Mouse (Mus musculus) forelimb bud, embryonic 11.5 days (tissue): ENCODE results near the gene Mafb.

Experiments used
- DNase-seq: peaks from one replicate; pipeline ENCODE4 v3.0.0-alpha.2; 2012; ENCODE audit warnings: low read depth, low spot score

Gene Mafb

DNA sequence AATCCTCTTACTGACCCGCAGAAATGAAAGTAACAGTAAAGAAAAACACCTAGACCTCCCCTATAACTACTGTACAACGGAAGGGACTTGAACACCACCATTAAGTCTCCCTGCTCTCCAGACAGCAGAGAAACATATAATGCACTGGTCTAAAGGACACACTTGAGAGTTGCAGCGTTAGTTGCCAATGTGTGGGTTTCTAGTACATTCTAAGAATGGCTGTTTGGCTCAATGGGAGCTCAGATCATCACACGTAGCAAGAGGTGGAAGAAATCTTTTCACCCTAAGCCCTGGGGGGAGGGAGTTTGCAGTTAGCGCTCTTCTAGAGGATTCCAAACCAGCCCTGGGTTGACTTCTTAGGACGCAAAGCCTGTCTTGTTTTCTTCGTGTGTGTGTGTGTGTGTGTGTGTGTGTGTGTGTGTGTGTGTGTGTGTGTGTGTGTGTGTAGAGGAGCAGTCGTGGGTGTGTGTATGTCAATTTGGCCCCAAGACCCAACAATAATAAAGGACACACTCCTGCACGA is 2.7 kb downstream of the Mafb start:
- no peak for DNase-seq

DNA sequence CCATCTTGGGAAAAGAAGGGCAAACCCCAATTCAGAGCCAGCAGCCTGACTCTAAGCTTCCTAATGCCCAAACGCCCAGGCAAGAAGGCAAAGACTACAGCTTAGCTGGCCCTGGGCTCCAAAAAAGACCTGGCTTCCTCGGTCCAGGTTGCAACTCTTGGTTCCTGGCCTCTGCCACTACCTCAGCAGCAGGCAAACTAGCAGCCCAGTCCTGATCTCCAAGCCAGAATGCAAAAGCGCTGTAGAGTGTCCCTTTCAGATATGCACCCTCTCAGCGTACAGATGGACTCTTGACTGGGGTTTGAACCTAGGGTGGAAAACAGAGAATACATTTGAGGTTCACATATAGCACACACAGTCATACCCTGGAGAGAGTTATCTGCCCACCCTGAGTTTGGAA is 3.7 kb downstream of the Mafb start:
- no peak for DNase-seq

DNA sequence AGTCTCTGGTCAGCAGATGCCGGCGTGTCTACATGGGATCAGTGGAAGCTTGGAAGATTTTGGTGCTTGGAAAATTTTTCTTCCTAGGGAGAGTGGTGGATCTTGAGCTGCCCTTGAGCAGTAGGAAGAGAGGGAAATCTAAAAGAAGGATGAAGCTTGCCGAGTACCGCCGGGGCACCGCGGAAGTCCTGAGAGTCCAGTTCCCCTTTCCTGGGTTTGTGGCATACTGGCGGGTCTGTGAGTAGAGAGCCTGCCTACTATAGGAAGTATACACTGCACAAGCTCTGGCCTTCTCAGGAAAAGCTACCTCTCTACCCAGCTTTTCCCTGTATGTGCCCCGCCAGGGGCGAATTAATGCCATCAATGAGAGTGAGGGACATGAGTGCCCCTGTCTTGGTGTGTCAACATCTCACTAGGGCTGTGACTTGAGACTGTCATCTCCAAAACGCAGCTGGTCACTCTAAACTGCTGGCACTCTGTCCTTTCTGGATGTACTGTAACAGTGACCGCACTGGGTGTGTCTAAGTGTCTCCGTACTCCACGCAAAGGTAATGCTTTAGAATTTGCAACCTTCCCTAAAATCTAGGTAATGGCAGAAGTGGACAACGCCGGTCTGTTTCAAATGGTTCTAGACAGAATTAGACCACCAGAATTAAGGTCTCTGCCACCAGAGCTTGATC is 5.3 kb downstream of the Mafb start:
- no peak for DNase-seq

DNA sequence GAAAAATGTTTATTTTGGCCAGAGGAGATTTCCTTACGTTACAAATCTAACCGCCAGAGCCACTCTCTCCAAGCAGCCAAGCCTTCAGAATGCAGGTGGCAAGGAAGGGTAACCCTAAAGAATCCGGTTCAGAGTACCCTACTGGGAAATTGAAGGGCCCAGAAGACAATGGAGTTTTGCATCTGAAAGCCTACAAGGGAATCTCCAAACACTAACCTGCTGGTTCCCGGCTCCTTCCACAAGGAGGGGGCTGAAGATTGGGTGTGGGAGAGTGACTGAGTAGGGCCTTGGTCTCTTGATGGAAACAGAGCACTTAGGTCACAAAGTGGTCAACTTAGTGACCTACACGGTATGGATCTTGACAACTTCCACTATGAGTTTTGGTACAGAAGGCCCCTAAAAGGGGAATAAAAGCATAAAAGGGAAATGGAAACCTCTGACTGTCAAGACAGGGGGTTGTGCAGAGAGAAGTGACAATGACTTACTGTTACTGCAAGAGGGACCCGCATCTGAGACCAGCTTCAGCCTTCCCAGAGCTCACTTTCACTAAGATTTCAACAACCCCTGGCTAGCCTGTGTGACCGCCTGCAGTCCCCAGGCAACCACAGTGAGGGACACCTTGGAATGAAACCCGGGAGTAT is 6.5 kb downstream of the Mafb start:
- DNase-seq = no peak

DNA sequence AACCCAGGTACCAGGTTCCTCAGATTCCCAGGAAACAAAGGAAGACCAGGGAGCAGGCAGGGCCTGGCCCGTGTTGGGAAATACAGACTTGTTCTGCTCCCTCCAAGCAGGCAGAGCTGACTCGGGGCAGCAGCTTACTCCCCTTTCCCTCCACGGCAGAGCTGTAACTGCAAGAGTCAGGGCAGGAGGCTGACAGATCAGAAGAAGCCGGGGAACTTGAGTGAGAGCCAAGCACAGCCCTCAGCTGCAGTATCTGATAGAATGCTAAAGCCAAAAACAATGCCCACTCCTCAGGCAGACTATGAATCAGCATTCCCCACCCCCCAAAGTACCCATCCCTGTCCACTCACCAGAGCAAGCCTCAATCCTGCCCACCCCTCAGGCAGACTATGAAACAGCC is 8.0 kb downstream of the Mafb start:
- DNase-seq = no peak

DNA sequence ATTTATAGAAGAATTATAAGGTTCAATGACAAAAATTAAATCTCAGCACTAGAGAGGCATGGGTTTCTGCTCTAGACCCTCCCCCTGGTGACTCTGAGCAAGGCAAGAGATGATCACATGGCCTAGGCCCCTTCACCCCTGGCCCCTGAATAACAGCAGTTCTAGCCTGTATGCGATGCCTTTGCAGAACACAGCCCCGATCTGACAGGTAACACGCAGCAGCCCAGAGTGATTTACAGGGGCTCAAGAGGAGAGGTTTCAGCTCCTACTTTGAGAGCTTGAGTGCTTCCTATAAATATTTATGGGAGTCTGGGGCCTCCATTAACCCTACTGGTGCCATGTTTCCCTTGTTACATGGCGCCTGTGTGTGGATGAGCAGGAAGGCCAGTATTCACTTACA is 9.4 kb downstream of the Mafb start:
- no peak for DNase-seq

DNA sequence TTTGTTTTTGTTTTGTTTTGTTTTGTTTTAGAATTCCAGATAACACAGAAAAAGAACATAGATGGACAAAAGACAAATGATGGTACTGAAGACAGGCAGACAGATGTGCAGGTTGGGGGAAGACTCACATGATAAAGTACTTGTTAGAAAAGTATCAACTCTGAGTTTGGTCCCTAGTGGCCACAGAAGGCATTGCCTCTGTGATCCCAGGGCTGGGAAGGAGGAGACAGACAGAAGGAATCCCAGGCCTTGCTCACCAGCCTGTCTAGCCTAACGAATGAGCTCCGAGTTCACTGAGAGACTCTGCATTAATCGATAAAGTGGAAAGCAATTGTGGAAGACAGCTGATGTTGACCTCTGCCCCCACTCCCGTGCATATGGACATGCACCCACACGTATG is 10.7 kb downstream of the Mafb start:
- DNase-seq = no peak

DNA sequence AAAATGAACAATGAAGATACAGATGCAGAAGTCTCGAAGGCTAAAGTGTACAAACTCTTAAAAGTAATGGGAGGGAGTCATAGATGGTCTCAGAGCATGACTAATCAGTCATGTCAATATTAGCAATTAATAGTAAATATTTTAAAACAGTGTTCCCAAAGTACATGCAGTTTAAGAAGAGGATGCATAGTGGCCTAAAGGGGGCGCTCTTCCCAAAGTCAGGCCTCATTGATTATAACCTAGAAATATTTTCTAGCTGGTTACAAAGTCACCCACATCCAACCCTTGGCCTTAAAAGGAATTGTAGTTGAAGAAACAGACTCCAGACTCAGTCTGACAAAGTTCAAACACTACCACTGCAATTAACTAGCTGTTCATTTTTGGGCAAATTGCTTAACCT is 12.5 kb downstream of the Mafb start:
- DNase-seq = no peak

DNA sequence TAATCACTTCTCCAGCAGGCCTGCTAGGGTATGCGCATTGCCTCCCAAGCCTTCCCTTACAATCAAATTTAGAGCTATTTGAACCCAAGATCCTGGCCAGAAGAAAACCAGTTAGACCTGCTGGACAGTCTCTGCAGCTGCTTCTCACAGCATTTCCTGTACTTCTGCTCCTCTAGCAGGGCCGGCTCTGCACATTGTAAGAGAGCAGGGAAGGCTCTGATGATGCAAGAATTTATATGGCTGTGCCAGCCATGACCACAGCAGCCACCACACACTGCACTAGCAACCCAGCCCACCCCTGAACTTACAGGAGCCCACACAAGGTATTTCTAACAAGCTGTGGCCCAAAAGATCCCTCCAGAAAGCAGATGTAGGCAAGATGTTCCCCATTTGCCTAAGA is 13.3 kb downstream of the Mafb start:
- no peak for DNase-seq

DNA sequence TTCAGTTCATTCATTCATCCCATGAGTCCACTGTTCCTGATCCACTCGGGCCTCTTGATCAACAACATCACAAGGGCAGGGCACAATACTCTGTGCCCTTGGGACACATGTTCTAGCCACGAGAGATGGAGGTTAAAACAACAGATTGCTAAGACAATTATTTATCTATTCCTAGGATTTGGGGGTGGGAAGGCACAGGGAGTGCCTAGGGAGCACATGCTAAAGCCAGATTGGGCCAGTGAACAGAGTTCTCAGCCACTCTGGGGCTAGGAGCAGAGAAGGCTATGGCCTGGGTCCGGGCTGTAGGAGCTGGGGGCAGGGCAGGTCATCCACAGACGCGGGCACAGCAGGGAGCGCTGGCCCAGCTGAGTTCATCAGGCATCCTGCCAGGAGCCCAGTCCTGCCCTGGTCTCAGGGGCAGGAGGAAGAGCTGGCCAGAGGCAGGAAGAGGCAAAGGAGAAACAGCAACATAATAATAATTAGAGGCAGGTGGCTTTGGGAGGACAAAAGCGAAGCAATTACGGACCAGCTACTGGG is 15.8 kb downstream of the Mafb start:
- DNase-seq = no peak

DNA sequence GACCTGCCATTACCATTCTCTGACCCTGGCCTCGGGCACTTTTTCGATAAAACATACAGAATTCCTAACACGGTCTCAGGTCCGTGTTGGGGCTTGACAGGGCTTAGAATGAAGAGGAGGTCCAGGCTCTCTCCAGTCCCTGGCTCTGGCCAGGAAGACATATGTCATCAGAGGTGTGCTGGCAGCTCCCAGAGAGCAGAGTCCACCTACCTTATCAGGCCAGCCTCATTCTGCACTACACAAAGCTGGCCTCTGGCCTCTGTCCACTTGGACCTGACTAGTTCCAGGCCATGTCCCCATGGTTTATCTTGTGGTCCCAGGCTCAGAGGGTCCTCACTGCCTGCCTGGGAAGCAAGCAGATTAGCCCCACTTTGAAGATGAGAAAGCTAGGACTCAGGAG is 17.3 kb downstream of the Mafb start:
- no peak for DNase-seq

DNA sequence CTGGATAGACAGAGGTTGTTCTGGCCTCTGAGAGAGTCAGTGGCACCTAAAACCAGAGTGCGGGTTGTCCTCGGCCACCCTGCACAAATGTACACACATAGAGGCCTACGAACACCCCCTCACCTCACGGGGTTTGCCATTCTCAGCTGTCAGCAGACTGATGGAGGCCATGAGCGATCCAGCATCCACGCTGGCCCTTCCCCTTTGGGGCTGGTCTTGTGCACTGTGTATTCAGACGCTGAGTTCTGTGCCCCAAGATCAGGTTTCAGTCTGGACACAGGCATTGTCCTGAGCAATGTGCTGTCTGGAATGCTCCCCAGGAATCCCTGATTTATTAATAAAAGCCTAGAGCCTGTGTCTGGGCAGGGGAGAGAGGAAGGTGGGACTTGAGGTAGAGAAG is 18.1 kb downstream of the Mafb start:
- no peak for DNase-seq

DNA sequence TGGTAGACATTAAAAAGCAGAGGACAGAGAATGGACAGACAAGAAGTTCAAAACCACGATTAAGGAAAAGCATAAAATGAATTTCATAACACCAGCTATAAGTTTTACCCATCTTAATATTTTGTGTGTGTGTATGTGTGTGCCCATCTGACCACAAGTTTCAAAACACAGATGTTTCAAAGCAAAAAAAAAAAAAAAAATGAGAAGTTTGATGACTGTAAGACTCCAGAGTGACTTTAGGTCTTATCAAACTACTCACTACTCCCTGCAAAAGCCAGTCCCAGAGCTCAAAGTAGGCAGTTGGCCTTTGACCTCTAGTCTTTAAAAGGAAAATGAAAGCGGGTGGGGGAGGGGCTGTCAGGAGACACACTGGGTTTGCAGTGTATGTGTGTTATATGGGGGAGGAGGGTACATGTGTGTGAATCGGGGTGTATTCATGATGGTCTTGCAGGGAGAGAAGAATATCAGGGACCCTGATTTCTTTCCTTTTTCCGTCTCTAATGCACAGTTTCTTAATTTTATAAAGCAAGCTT is 18.7 kb downstream of the Mafb start:
- DNase-seq = no peak

DNA sequence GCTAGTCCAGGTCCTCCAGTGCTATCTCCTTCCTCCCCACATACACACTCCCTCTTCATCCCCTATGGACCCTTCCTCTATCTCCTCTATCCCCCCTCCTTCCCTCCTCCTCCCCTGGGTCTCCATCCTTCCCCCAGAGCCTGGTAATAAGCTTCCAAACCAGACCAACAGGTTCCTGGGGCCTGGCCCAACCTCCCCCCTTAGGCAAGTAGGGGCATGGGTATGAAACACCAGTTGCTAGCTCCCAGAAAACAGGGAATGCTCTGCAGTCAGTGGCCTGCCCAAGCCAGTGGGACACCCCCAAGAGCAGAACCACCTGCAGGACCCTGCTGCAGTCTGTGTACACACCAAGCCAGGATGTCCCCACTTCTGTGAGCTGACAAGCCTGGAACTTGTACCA is 21.2 kb downstream of the Mafb start:
- DNase-seq = no peak

DNA sequence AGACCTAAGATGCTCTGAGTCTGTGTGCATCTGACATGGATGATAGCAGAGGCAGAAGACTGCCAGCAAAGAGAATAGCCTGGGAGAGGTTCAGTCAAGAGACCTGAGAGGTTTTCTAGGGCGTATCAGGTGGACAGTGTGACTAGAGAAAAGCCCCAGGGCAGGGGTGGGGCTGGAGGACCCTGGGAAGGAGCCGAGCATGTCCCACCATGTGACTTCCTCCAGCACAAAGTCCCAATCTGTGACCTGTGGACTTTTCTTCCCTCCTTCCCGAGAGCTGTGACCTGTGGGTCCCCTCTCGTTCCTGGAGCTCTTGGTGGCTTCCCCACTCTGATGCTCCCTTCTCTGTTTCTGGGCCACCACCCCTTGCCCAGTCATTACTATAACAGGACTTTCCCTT is 26.7 kb downstream of the Mafb start:
- DNase-seq = no peak

DNA sequence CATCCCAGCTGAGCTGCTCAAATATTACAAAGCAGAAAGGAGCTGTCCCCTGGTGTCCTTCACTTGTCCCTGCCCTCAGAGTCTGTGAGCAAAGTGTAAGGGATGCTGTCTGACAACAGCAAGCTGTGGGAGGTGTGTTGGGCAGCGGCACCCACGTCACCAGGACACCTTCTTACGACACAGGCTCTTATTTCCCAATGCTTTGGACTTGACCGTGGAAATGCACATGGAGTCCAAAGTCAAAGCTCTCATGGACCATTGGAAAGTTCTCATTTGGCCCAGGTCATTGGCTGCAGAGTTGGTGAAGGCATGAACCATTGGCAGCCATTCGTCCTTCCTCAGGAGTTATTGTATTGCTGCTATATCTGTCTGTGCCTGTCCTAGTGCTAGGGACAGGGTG is 27.3 kb downstream of the Mafb start:
- DNase-seq = no peak

DNA sequence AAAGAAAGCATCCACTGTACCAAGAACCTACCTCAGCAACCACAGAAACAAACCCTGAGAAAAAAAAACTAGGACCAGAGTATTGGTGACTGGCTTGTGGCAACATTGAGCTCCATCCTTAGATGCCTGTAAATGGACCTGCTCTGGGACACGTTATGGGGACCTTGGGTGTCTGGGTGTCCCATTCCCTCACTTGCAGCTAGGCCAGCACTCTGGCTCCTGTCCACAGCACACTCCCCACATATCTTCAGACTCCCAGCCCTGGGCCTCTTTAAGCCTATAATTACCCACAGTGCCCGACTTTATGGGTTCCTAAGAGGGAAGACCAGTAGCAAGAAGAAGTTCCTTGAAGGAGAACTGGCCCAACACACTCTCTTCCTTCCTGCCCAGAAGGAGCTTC is 30.8 kb downstream of the Mafb start:
- DNase-seq = no peak

DNA sequence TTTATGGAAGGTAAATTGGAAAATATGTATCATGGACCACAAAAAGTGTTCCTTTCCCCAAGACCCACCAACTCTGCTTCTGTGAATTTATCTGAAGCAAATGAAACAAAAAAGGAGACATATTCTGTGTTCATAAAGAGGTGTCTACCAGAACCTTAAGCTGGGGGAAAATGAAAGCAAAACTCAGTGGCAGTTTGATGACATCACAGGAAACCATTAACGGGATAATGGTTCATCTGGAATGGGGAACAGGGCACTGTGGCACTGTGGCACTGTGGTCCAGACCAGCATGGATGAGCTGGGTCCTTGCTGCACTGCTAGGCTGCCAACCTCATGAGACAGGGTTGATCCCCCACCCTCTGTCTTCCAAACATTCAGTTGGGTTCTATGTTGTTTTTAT is 31.8 kb downstream of the Mafb start:
- DNase-seq = no peak

DNA sequence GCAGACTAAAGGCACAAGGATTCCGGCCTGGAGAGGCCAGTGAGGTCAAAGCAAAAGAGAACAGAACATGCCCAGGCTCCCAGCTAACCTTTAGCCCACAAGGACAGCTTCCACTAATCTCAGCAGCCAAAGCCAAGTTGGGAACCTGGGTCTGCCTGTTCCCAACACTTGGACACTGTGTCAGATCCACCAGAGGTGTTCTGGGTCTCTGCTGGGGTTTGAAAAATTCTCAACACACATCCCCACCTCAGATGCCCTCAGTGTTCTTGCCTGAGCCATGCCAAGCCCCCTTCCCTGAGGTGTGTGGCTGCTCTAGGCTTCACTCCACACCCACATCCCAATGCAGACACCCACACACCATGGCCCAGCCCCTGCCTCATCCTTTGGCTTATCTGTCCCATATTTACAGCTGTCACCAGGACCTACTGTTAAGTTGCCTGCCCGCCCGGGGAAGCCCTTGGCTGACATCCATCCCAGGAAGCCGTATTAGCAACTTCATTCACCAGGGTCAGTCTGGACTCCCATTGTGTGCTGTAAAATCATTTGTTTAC is 32.7 kb downstream of the Mafb start, which contains the start of gene Gm826:
Gene Gm826, minus strand, starts transcription at position 52 of the 551 bp plus-strand sequence.
- no peak for DNase-seq

DNA sequence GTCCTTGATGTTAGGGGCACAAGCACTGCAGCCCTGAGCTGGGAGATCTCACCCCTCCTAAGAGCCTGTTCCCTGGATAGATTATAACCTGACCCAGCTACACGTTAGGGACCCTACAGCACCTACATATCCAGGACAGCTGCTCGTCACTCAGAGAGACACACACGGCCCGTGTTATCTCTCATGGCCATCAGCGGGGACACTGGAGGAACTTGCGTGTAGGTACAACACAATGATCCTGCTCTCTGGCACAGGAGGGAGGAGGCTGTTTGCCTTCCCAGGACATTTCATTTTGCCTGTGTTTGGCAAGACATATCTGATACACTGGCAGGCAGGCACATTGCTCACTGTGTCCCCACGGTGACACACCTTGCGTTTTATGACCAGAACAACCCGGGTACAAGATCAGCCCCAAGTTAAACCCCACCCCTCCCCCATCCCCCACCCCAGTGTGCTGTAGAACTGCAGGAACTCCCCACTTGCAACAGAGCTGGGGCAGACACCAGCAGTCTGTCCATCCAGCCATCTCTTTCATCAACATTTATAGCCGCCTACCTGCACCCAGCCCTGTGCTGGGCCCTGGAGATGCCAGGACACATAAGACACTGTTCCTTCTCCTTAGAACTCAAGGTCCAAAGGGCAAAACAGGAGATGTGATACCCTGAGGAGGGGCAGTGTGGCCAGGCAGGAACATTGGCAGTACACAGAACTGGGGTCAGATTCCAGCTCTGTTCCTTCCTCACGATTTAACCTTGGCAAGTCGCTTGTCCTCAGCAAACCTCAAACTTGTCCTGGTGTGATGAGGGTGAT is 34.1 kb downstream of the Mafb start:
- DNase-seq = no peak

DNA sequence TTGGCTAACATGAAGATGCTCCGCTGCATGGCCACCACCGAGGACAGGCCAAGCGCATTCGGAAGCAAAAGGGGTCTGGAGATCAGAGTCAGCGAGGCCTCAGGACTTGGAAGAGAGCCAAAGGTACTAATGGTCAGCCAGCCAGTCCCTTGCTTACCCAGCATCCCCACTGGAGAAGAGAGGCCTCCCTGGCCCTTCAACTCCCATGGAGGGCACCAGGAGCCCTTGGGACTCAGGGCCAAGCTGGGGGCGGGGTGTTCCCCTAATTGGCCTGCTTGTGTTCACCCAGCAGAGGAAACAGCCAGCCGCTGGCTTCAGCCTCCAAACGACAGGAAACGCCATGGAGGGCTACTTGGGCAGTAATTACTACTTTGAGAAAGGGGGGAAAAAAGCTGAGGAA is 38.0 kb downstream of the Mafb start:
- DNase-seq = no peak

DNA sequence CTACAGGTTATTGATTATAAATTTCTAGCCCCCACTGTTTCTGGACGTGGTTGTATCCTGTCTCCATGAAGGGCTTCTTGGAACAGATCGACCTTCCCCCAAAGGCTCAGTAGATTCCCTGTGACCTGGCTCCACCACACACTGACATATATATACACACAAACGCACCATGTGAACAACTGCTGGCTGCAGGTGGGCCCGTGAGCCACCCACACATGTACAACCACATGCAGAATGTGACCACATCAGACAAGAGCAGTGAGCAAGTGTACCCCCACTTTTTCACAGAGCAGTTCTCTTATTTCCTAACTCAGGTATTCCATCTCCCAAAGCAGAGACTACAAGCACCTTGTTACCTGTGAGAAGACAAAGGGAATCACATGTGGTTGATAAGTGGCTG is 39.1 kb downstream of the Mafb start:
- no peak for DNase-seq
